Mouse (Mus musculus) E14TG2a.4 (cell line): ENCODE measurements around the gene Dyrk1a.

Source experiments
- H3K27me3 ChIP-seq: 2 replicates; pipeline ENCODE4 v1.6.1; 2014; ENCODE audit warnings: low read length, control low read depth; ENCODE audit not compliant: insufficient read depth
- H3K36me3 ChIP-seq: 2 replicates; pipeline ENCODE4 v1.6.1; 2014; ENCODE audit warnings: low read length, control low read depth; ENCODE audit not compliant: insufficient read depth
- H3K4me1 ChIP-seq: replicated peaks from 2 replicates; pipeline ENCODE4 v1.6.1; 2014; ENCODE audit warnings: low read depth, low read length, control low read depth
- H3K4me3 ChIP-seq: replicated peaks from 2 replicates; pipeline ENCODE4 v1.5.1; 2014; ENCODE audit warnings: mild to moderate bottlenecking, low read length
- H3K9me3 ChIP-seq: 2 replicates; pipeline ENCODE4 v1.6.1; 2014; ENCODE audit warnings: low read length, control low read depth
- CTCF ChIP-seq: conservative IDR thresholded peaks from 2 replicates; pipeline ENCODE4 v1.5.1; 2014; ENCODE audit warnings: low read length
- NANOG ChIP-seq: IDR thresholded peaks from 2 replicates; pipeline ENCODE4 v1.6.1; 2014; ENCODE audit warnings: borderline replicate concordance, low read length, mixed read lengths
- POU5F1 ChIP-seq: IDR thresholded peaks from 2 replicates; pipeline ENCODE4 v1.6.1; 2014; ENCODE audit warnings: low read length, borderline replicate concordance

The Dyrk1a gene

GRCm38 (mm10) chr16:94574718-94575094 is 4.9 kb downstream of the Dyrk1a start:
- no peak for TF ChIP-seq POU5F1
- TF ChIP-seq CTCF, result no peak
- TF ChIP-seq NANOG, result no peak
- H3K9me3 ChIP-seq, result no peaks in the 10 kb centered on the region
- peaks cover 20% of the 10 kb centered on the region; the same call in 1 of the 2 replicates for H3K36me3 ChIP-seq
- no peaks in the 10 kb centered on the region for H3K27me3 ChIP-seq
- H3K4me3 ChIP-seq, result no peak overlapping the region
- H3K4me1 ChIP-seq, result peaks cover 78% of the 10 kb centered on the region

GRCm38 (mm10) chr16:94575757-94576156 is 5.9 kb downstream of the Dyrk1a start:
- Histone ChIP-seq H3K36me3 (peaks cover 20% of the 10 kb centered on the region; the same call in 1 of the 2 replicates), H3K27me3 (no peaks in the 10 kb centered on the region), H3K4me1 (peaks cover 88% of the 10 kb centered on the region), H3K9me3 (no peaks in the 10 kb centered on the region), H3K4me3 (no peak overlapping the region)
- TF ChIP-seq CTCF (no peak), NANOG (no peak), POU5F1 (no peak)

DNA sequence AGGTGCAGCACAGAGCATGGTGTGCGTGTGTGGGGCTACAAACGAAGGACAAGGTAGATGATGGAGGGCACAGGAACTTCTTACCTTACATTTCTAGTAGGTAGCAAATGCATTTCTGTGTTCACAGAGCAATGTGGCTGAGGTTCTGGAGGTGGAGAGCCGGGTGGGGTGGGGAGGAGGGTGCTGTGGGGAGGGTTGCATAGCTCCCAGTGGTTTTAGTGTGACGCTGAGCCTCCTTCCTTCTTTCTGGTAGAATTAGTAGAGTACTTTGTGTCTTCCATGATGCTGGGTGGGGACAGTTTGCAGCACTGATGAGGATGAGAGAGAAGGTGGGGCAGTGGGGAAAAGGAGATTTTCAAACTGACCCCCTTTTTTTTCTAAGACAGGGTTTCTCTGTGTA is 9.5 kb downstream of the Dyrk1a start:
- TF ChIP-seq NANOG (no peak), POU5F1 (no peak), CTCF (no peak)
- H3K4me3 ChIP-seq, result peak overlapping the region; percentile 50
- no peaks in the 10 kb centered on the region for H3K27me3 ChIP-seq
- H3K4me1 ChIP-seq, result peaks cover 95% of the 10 kb centered on the region
- H3K36me3 ChIP-seq, result peaks cover 14% of the 10 kb centered on the region; the same call in 1 of the 2 replicates
- H3K9me3 ChIP-seq, result no peaks in the 10 kb centered on the region

DNA sequence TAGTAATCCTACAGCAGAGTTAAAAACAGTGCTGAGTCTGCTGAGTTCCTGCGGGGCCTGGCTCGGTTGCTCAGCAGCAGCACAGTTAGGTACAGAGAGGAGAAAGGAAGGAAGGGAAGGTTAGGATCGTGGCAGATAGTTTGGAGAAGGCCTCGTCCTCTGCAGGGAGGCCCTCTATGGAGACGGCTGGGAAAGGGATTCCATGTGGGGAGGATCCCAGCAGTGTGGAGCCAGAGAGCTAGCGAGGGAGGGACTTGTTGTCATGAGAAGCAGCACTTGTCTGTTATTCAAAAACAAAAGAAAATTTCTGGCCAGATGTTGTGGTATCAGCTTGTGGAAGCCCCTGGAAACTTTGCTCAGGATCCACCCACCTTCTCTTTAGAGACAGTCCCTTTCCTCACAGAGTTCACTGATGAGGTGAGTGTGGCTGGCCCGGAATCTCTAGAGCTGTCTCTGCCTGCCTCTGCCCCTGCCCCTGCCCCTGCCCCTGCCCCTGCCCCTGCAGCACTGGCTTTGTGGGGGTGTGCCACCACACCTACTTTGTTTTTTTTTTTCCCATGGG is 11.1 kb downstream of the Dyrk1a start:
- TF ChIP-seq CTCF (no peak), POU5F1 (no peak)
- no peaks in the 10 kb centered on the region for H3K27me3 ChIP-seq
- H3K9me3 ChIP-seq, result no peaks in the 10 kb centered on the region
- no peak overlapping the region for H3K4me3 ChIP-seq
- peaks cover 9% of the 10 kb centered on the region; the same call in 1 of the 2 replicates for H3K36me3 ChIP-seq
- peaks cover 99% of the 10 kb centered on the region for H3K4me1 ChIP-seq

DNA sequence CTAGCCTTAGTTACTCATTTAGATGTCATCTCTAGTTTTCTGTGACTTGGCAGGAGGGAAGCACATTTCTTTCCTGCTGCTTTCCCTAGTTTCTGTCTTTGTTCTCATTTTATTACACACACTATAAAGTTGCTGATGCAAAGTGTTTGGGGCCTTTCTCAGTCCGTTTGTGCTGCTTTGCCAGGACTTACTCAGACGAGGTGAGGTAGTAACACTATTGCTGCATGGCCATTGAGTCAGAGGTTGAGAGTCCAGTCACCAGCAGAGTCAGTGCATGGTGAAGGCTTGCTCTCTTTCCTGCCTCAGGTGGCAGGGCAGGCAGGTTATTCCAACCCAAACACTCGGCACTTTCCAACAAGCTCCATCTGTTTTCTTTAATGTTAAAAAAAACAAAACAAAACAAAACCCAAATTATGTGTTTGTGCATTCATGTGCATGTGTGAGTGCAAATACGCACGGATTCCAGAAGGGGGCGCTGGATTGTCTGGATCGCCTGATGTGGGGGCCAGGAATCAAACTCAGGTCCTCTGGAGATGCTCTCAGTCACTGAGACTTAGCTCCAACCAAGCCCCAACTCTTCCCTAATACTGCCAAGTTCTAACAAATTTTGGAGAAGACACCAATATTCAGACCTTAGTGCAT is 16.7 kb downstream of the Dyrk1a start:
- no peak overlapping the region for H3K4me3 ChIP-seq
- TF ChIP-seq POU5F1, result no peak
- no peak for TF ChIP-seq NANOG
- TF ChIP-seq CTCF, result peak; percentile 84

GRCm38 (mm10) chr16:94587461-94587860 is 17.7 kb downstream of the Dyrk1a start:
- H3K36me3 ChIP-seq, result no peaks in the 10 kb centered on the region
- TF ChIP-seq CTCF, result no peak
- TF ChIP-seq POU5F1, result no peak
- no peak for TF ChIP-seq NANOG
- no peaks in the 10 kb centered on the region for H3K27me3 ChIP-seq
- peaks cover 99% of the 10 kb centered on the region for H3K4me1 ChIP-seq
- H3K4me3 ChIP-seq, result no peak overlapping the region
- no peaks in the 10 kb centered on the region for H3K9me3 ChIP-seq

More for the DNA sequence above, 16.7 kb downstream of the Dyrk1a start:
- Histone ChIP-seq H3K27me3 (no peaks in the 10 kb centered on the region), H3K4me1 (peaks cover 99% of the 10 kb centered on the region), H3K9me3 (no peaks in the 10 kb centered on the region), H3K36me3 (no peaks in the 10 kb centered on the region)

DNA sequence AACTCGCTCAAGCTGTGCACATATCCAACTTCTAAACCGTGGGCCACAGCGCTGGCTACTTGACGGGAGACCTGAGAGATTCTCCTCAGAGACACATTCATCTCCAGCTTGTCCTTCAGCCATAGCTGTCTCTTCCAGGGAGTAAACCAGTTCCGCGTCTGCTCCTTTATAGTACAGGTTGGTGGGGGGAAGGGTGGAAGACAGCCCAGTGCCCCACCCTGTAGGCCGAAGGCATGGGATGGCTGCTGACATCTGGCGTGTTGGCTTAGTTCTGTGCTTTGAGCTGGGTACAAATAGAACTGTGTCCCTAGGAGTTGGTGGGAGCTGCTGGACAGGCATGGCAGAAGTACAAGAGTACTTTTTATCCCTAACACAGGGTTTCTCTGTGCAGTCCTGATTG is 18.4 kb downstream of the Dyrk1a start:
- H3K36me3 ChIP-seq, result no peaks in the 10 kb centered on the region
- H3K4me3 ChIP-seq, result no peak overlapping the region; the same call in 1 of the 2 replicates
- H3K27me3 ChIP-seq, result no peaks in the 10 kb centered on the region
- no peak for TF ChIP-seq CTCF
- no peak for TF ChIP-seq NANOG
- no peak for TF ChIP-seq POU5F1
- peaks cover 97% of the 10 kb centered on the region for H3K4me1 ChIP-seq
- no peaks in the 10 kb centered on the region for H3K9me3 ChIP-seq

GRCm38 (mm10) chr16:94588974-94589373 is 19.2 kb downstream of the Dyrk1a start:
- TF ChIP-seq NANOG (no peak), POU5F1 (no peak), CTCF (no peak)
- Histone ChIP-seq H3K9me3 (no peaks in the 10 kb centered on the region), H3K4me3 (no peak overlapping the region), H3K4me1 (peaks cover 89% of the 10 kb centered on the region), H3K27me3 (no peaks in the 10 kb centered on the region), H3K36me3 (no peaks in the 10 kb centered on the region)

- no peak overlapping the region for H3K4me3 ChIP-seq
- H3K4me1 ChIP-seq, result peaks cover 85% of the 10 kb centered on the region
- no peaks in the 10 kb centered on the region for H3K9me3 ChIP-seq
- TF ChIP-seq POU5F1 (no peak), NANOG (no peak), CTCF (no peak)
- H3K36me3 ChIP-seq, result peaks cover 3% of the 10 kb centered on the region; the same call in 1 of the 2 replicates
- H3K27me3 ChIP-seq, result no peaks in the 10 kb centered on the region
Measured at GRCm38 (mm10) chr16:94589648-94590047, 19.8 kb downstream of the Dyrk1a start.
